Mouse (Mus musculus) c-Kit-negative CD71-positive TER-119-positive erythroid progenitor cells, embryonic 14.5 days (primary cell): ENCODE data around the gene Slc4a1.

Experiments
- DNase-seq: peaks from one replicate; pipeline ENCODE4 v3.0.0-alpha.2; 2013; ENCODE audit warnings: low read depth, low spot score

Slc4a1 gene

GRCm38 (mm10) chr11:102323516-102323915 is 42.5 kb downstream of the Slc4a1 start:
- no peak for DNase-seq

GRCm38 (mm10) chr11:102321931-102322330 is 44.1 kb downstream of the Slc4a1 start:
- no peak for DNase-seq

GRCm38 (mm10) chr11:102320686-102321005 is 45.4 kb downstream of the Slc4a1 start:
- no peak for DNase-seq

- DNase-seq: peak; percentile 75
Measured at GRCm38 (mm10) chr11:102319941-102320685, 45.9 kb downstream of the Slc4a1 start.

- DNase-seq: peak; percentile 73
Measured at GRCm38 (mm10) chr11:102319410-102319792, 46.6 kb downstream of the Slc4a1 start, which contains the start of gene Ubtf. Gene Ubtf, minus strand, starts transcription at chr11:102319742.

- DNase-seq: peak; percentile 59
Measured at GRCm38 (mm10) chr11:102318576-102319409, 47.2 kb downstream of the Slc4a1 start.

GRCm38 (mm10) chr11:102317901-102318575 is 48.0 kb downstream of the Slc4a1 start:
- peak; percentile 48 for DNase-seq

GRCm38 (mm10) chr11:102317298-102317900 is 48.6 kb downstream of the Slc4a1 start:
- DNase-seq: peak; percentile 56

- DNase-seq: peak; percentile 86
Measured at GRCm38 (mm10) chr11:102316572-102317297, 49.3 kb downstream of the Slc4a1 start.

GRCm38 (mm10) chr11:102315690-102316571 is 50.1 kb downstream of the Slc4a1 start:
- DNase-seq: no peak

- DNase-seq: no peak
Measured at GRCm38 (mm10) chr11:102314321-102314720, 51.7 kb downstream of the Slc4a1 start.

GRCm38 (mm10) chr11:102312586-102312985 is 53.4 kb downstream of the Slc4a1 start:
- DNase-seq: no peak

- no peak for DNase-seq
Measured at GRCm38 (mm10) chr11:102311966-102312365, 54.0 kb downstream of the Slc4a1 start.

- DNase-seq: no peak
Measured at GRCm38 (mm10) chr11:102310768-102311695, 55.0 kb downstream of the Slc4a1 start.

- DNase-seq: no peak
Measured at GRCm38 (mm10) chr11:102309821-102310617, 56.0 kb downstream of the Slc4a1 start.

- DNase-seq: peak; percentile 93
Measured at GRCm38 (mm10) chr11:102308979-102309378, 57.0 kb downstream of the Slc4a1 start.

GRCm38 (mm10) chr11:102308104-102308503 is 57.9 kb downstream of the Slc4a1 start:
- DNase-seq: no peak

GRCm38 (mm10) chr11:102305359-102305758 is 60.6 kb downstream of the Slc4a1 start:
- DNase-seq: no peak
